Mouse (Mus musculus) hindbrain, embryonic 14.5 days (tissue): Measurements from ENCODE around the gene Fgfr2. TPM values are rescaled to one million over a fixed set of nuclear protein-coding genes. Genes with fewer than 3 reads are reported as not detected.

ENCODE experiments used
- ATAC-seq: fragments of 200-750 bp; cut with Nextera tagmentation; 2 replicates; pipeline ENCODE4 v1.8.0; 2017; ENCODE audit warnings: moderate number of reproducible peaks, mild to moderate bottlenecking, moderate TSS enrichment, moderate library complexity; ENCODE audit not compliant: low FRiP score
- DNase-seq: peaks from one replicate; pipeline ENCODE4 v3.0.0-alpha.2; 2015; ENCODE audit warnings: low spot score
- H3K27ac ChIP-seq: fragments of 300-500 bp; sonication (generic); 2 replicates; pipeline ENCODE4 v1.5.1; 2014; ENCODE audit warnings: mild to moderate bottlenecking, moderate library complexity
- H3K27me3 ChIP-seq: fragments of 300-500 bp; sonication (generic); 2 replicates; pipeline ENCODE4 v1.6.1; 2014; ENCODE audit warnings: mild to moderate bottlenecking, low read length, mixed read lengths; ENCODE audit not compliant: control insufficient read depth, insufficient read depth
- H3K36me3 ChIP-seq: fragments of 300-500 bp; sonication (generic); replicated peaks from 2 replicates; pipeline ENCODE4 v1.6.1; 2014; ENCODE audit not compliant: control insufficient read depth, insufficient read depth
- H3K4me1 ChIP-seq: fragments of 300-500 bp; sonication (generic); replicated peaks from 2 replicates; pipeline ENCODE4 v1.6.1; 2014; ENCODE audit warnings: antibody characterized with exemption, low read length, mixed read lengths; ENCODE audit not compliant: control insufficient read depth, insufficient read depth
- H3K4me2 ChIP-seq: fragments of 300-500 bp; sonication (generic); replicated peaks from 2 replicates; pipeline ENCODE4 v1.6.1; 2014; ENCODE audit warnings: mild to moderate bottlenecking, moderate library complexity
- H3K4me3 ChIP-seq: fragments of 300-500 bp; sonication (generic); replicated peaks from 2 replicates; pipeline ENCODE4 v1.5.1; 2014; ENCODE audit warnings: mild to moderate bottlenecking, low read length
- H3K9ac ChIP-seq: fragments of 300-500 bp; sonication (generic); 2 replicates; pipeline ENCODE4 v1.6.1; 2014
- H3K9me3 ChIP-seq: fragments of 300-500 bp; sonication (generic); 2 replicates; pipeline ENCODE4 v1.6.1; 2016; ENCODE audit warnings: low read length; ENCODE audit not compliant: control insufficient read depth
- WGBS: fragments of 180-500 bp; shearing (Covaris S2); extraction: QIAGEN DNeasy Blood & Tissue Kit; methylation state at CpG from one replicate; pipeline ENCODE4 v1.1.7; 2014; 5-methylcytosine and 5-hydroxymethylcytosine counted together
- polyA plus RNA-seq: library from polyadenylated mRNA; unstranded; fragments of >200 nt; fragmentation: Nextera tagmentation; extraction: Ambion mirVana; gene quantifications from 2 replicates; pipeline ENCODE4 v1.2.1, GENCODE M21; 2014

Gene Fgfr2
- polyA plus RNA-seq, 1 experiment from 2014 or later = 43.5 TPM

GRCm38 (mm10) chr7:131807257-131807656 lies 1315.9 kb downstream of the Fgfr2 start:
- no peaks in the 10 kb centered on the region for H3K9me3 ChIP-seq
- WGBS = 57% methylated on average over 2 of the region's 2 CpGs
- DNase-seq = no peak

GRCm38 (mm10) chr7:131805525-131806202 lies 1317.5 kb downstream of the Fgfr2 start:
- no peaks in the 10 kb centered on the region for H3K27me3 ChIP-seq
- H3K36me3 ChIP-seq = no peaks in the 10 kb centered on the region
- DNase-seq (no peak), ATAC-seq (no peak)
- no peak overlapping the region for H3K9ac ChIP-seq
- H3K4me3 ChIP-seq = no peak overlapping the region
- 23% methylated on average over 9 of the region's 9 CpGs for WGBS
- no peak overlapping the region for H3K27ac ChIP-seq
- H3K9me3 ChIP-seq = no peaks in the 10 kb centered on the region
- peaks cover 10% of the 10 kb centered on the region for H3K4me1 ChIP-seq
- H3K4me2 ChIP-seq = no peak overlapping the region

More at GRCm38 (mm10) chr7:131807257-131807656, 1315.9 kb downstream of the Fgfr2 start:
- ATAC-seq = no peak
- H3K27ac ChIP-seq = no peak overlapping the region
- no peaks in the 10 kb centered on the region for H3K4me1 ChIP-seq
- H3K27me3 ChIP-seq = no peaks in the 10 kb centered on the region
- no peaks in the 10 kb centered on the region for H3K36me3 ChIP-seq
- H3K4me2 ChIP-seq = no peak overlapping the region
- H3K4me3 ChIP-seq = no peak overlapping the region
- no peak overlapping the region for H3K9ac ChIP-seq

GRCm38 (mm10) chr7:131800416-131801045 lies 1322.6 kb downstream of the Fgfr2 start:
- 50% methylated on average over 6 of the region's 6 CpGs for WGBS
- Histone ChIP-seq H3K4me2 (no peak overlapping the region), H3K9ac (no peak overlapping the region), H3K36me3 (no peaks in the 10 kb centered on the region), H3K9me3 (no peaks in the 10 kb centered on the region), H3K27ac (no peak overlapping the region), H3K27me3 (no peaks in the 10 kb centered on the region), H3K4me1 (peaks cover 11% of the 10 kb centered on the region), H3K4me3 (no peak overlapping the region)
- no peak for DNase-seq
- no peak for ATAC-seq

GRCm38 (mm10) chr7:131797161-131797560 lies 1326.0 kb downstream of the Fgfr2 start:
- Histone ChIP-seq H3K9ac (no peak overlapping the region), H3K9me3 (no peaks in the 10 kb centered on the region), H3K4me3 (no peak overlapping the region), H3K27me3 (no peaks in the 10 kb centered on the region), H3K27ac (no peak overlapping the region), H3K36me3 (no peaks in the 10 kb centered on the region), H3K4me2 (no peak overlapping the region), H3K4me1 (peaks cover 11% of the 10 kb centered on the region)
- WGBS = 39% methylated on average over 6 of the region's 6 CpGs
- DNase-seq = no peak
- no peak for ATAC-seq

GRCm38 (mm10) chr7:131788595-131789206 lies 1334.4 kb downstream of the Fgfr2 start:
- Histone ChIP-seq H3K27me3 (peaks cover 5% of the 10 kb centered on the region; the same call in 1 of the 2 replicates), H3K4me1 (peaks cover 18% of the 10 kb centered on the region), H3K4me3 (no peak overlapping the region), H3K4me2 (peak overlapping the region; percentile 31), H3K9me3 (no peaks in the 10 kb centered on the region), H3K36me3 (no peaks in the 10 kb centered on the region), H3K9ac (no peak overlapping the region; the same call in 1 of the 2 replicates), H3K27ac (no peak overlapping the region)
- ATAC-seq = no peak
- DNase-seq = no peak
- WGBS = 18% methylated on average over 10 of the region's 10 CpGs

GRCm38 (mm10) chr7:131785721-131786120 lies 1337.4 kb downstream of the Fgfr2 start:
- DNase-seq = no peak
- H3K4me3 ChIP-seq = no peak overlapping the region
- no peaks in the 10 kb centered on the region for H3K36me3 ChIP-seq
- 83% methylated on average over 3 of the region's 3 CpGs for WGBS
- no peak overlapping the region for H3K9ac ChIP-seq
- peaks cover 18% of the 10 kb centered on the region for H3K4me1 ChIP-seq
- H3K4me2 ChIP-seq = no peak overlapping the region
- ATAC-seq = 0 out of 2 replicates have a peak, but pooled peaks have one; percentile 34
- no peak overlapping the region for H3K27ac ChIP-seq
- H3K27me3 ChIP-seq = peaks cover 2% of the 10 kb centered on the region; the same call in 1 of the 2 replicates
- H3K9me3 ChIP-seq = no peaks in the 10 kb centered on the region

- peak; percentile 60 for DNase-seq
- peak overlapping the region; percentile 48 for H3K27ac ChIP-seq
- H3K4me3 ChIP-seq = no peak overlapping the region
- H3K4me2 ChIP-seq = 0 out of 2 replicates have a peak overlapping the region, but pooled peaks have one; percentile 18
- ATAC-seq = no peak; the same call in 1 of the 2 replicates
- H3K9me3 ChIP-seq = no peaks in the 10 kb centered on the region
- WGBS = 41% methylated on average over 24 of the region's 24 CpGs
- H3K4me1 ChIP-seq = peaks cover 34% of the 10 kb centered on the region
- peaks cover 16% of the 10 kb centered on the region; the same call in 1 of the 2 replicates for H3K27me3 ChIP-seq
- H3K36me3 ChIP-seq = no peaks in the 10 kb centered on the region
- no peak overlapping the region for H3K9ac ChIP-seq
Measured at GRCm38 (mm10) chr7:131778271-131778985, 1344.7 kb downstream of the Fgfr2 start.

GRCm38 (mm10) chr7:131777461-131778270 lies 1345.5 kb downstream of the Fgfr2 start:
- Histone ChIP-seq H3K4me2 (peak overlapping the region; percentile 18; the same call in 1 of the 2 replicates), H3K4me1 (peaks cover 34% of the 10 kb centered on the region), H3K9ac (no peak overlapping the region), H3K9me3 (no peaks in the 10 kb centered on the region), H3K36me3 (no peaks in the 10 kb centered on the region), H3K4me3 (no peak overlapping the region), H3K27me3 (peaks cover 18% of the 10 kb centered on the region; the same call in 1 of the 2 replicates), H3K27ac (peak overlapping the region; percentile 58)
- peak; percentile 65 for DNase-seq
- peak; percentile 73 for ATAC-seq
- 15% methylated on average over 10 of the region's 10 CpGs for WGBS
